Mouse (Mus musculus) neural tube, embryonic 14.5 days (tissue): ENCODE measurements at regions not wholly inside any gene's neighbourhood (a gene's known extent, or its start where the extent isn't known, plus 50 kb on each side); places are given as distances from the start of the nearest gene placed in this dataset.

ENCODE experiments used
- ATAC-seq: fragments of 200-750 bp; cut with Nextera tagmentation; 2 replicates; pipeline ENCODE4 v1.8.0; 2017; ENCODE audit warnings: low read depth, mild to moderate bottlenecking, moderate TSS enrichment, moderate library complexity
- H3K27ac ChIP-seq: fragments of 300-500 bp; sonication (generic); 2 replicates; pipeline ENCODE4 v1.5.1; 2014; ENCODE audit warnings: low read depth, mild to moderate bottlenecking, control low read depth, low read length, moderate library complexity, mixed read lengths
- H3K27me3 ChIP-seq: fragments of 300-500 bp; sonication (generic); 2 replicates; pipeline ENCODE4 v1.6.1; 2014; ENCODE audit warnings: low read length; ENCODE audit not compliant: control insufficient read depth, insufficient read depth
- H3K36me3 ChIP-seq: fragments of 300-500 bp; sonication (generic); 2 replicates; pipeline ENCODE4 v1.6.1; 2014; ENCODE audit warnings: low read length, mixed read lengths; ENCODE audit not compliant: control insufficient read depth, insufficient read depth
- H3K4me1 ChIP-seq: fragments of 300-500 bp; sonication (generic); 2 replicates; pipeline ENCODE4 v1.6.1; 2014; ENCODE audit warnings: low read length; ENCODE audit not compliant: control insufficient read depth, insufficient read depth
- H3K4me2 ChIP-seq: fragments of 300-500 bp; sonication (generic); 2 replicates; pipeline ENCODE4 v1.6.1; 2014; ENCODE audit warnings: mild to moderate bottlenecking, low read depth, low read length, control low read depth
- H3K4me3 ChIP-seq: fragments of 300-500 bp; sonication (generic); 2 replicates; pipeline ENCODE4 v1.5.1; 2014; ENCODE audit warnings: low read depth, low read length, control low read depth, mixed read lengths
- H3K9ac ChIP-seq: fragments of 300-500 bp; sonication (generic); replicated peaks from 2 replicates; pipeline ENCODE4 v1.6.1; 2014; ENCODE audit warnings: low read depth, mild to moderate bottlenecking, control low read depth, low read length, mixed read lengths
- H3K9me3 ChIP-seq: fragments of 300-500 bp; sonication (generic); 2 replicates; pipeline ENCODE4 v1.6.1; 2016; ENCODE audit warnings: low read length; ENCODE audit not compliant: control insufficient read depth
- WGBS: fragments of 180-500 bp; shearing (Covaris S2); extraction: QIAGEN DNeasy Blood & Tissue Kit; methylation state at CpG from one replicate; pipeline ENCODE4 v1.1.7; 2014; 5-methylcytosine and 5-hydroxymethylcytosine counted together

DNA sequence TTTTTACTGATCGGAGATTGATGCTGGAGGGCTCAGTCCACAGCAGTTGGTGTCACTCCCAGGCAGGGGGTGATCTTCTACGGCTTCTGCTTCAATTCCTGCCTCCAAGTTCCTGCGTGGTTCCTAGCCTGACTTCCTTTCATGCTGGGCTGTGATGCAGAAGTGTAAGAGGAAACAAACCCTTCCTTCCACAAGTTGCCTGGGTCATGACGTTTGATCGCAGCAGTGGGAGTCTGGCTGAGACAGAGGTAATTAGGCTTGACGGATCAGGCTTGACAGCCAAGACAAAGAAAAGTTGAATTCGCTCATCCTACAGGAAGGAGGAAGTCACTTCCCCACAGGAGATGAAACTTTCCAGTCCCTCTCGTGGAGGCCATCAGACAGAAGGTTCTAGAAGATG is 77.2 kb upstream of the Ralgps2 start:
- H3K27me3 ChIP-seq: no peaks in the 10 kb centered on the region
- H3K27ac ChIP-seq: no peak overlapping the region
- H3K9ac ChIP-seq: no peak overlapping the region
- ATAC-seq: no peak
- WGBS: 35% methylated on average over 8 of the region's 8 CpGs
- no peak overlapping the region for H3K4me2 ChIP-seq
- no peak overlapping the region for H3K4me3 ChIP-seq
- H3K36me3 ChIP-seq: no peaks in the 10 kb centered on the region
- no peaks in the 10 kb centered on the region for H3K4me1 ChIP-seq
- H3K9me3 ChIP-seq: no peaks in the 10 kb centered on the region

DNA sequence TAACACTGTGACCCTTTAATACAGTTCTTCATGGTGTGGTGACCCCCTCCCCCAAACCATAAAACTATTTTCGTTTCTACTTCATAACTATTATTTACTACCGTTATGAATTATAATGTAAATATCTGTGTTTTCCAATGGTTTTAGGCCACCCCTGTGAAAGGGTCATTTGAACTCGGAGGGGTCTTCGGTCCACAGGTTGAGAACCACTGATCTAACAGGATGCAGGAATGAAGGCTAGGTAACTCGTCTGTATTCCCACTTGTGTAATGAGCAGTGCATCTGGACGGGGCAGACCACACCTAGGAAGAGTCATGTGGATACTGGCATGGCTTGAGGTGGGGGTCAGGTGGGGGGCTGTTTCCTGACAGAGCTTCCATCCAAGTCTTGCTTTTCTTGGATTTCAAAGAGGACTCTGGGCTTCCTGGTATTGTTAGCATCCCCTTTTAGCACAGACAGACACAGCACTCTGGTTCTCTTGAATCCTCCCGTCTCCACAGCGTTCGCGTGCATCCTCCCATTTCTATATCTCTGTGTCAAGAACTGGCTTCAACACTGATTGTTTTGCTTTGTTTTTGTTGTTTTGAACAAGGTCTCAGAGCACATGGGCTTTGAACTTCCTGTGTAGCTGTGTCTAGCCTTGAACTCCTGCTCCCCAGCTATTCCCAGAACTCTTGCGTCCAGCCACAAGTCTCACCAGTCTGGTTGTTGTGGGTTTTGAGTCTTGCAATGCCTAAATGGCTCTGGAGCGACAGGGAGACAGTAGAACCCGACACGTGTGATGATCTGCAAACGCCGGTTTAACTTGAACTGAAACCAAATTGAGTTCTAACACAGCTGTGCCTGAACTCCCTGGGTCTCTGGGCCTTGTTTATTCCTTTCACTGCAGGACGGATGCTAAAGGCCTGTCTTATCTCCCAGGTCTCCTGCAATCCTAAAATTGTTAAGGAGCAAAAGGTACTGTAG is 75.4 kb upstream of the Ralgps2 start:
- H3K27me3 ChIP-seq: no peaks in the 10 kb centered on the region
- H3K36me3 ChIP-seq: no peaks in the 10 kb centered on the region
- 88% methylated on average over 17 of the region's 17 CpGs for WGBS
- no peak overlapping the region for H3K9ac ChIP-seq
- no peak overlapping the region for H3K27ac ChIP-seq
- no peak overlapping the region for H3K4me2 ChIP-seq
- ATAC-seq: no peak
- no peaks in the 10 kb centered on the region for H3K9me3 ChIP-seq
- H3K4me3 ChIP-seq: no peak overlapping the region
- no peaks in the 10 kb centered on the region for H3K4me1 ChIP-seq

DNA sequence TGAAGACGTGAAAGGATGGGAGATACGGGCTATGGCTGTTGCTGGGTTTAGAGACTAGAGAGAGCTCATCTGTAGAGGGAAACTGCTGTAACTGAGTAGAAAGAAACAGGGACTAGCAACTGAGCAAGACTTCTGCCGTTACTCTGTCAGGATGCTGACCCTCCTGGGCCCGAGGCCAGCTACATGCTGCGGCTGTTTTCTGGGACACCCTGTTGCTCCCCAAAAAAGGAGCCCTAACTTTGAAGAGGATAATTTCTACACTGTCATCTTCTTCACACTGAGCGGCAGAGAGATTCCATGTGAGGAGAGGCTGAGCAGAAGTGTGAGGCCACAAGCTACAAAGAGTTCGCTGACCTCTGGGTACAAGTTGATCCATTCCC is 74.2 kb upstream of the Ralgps2 start:
- H3K4me1 ChIP-seq: no peaks in the 10 kb centered on the region
- H3K9me3 ChIP-seq: no peaks in the 10 kb centered on the region
- H3K36me3 ChIP-seq: no peaks in the 10 kb centered on the region
- WGBS: 81% methylated on average over 7 of the region's 7 CpGs
- H3K4me2 ChIP-seq: no peak overlapping the region
- H3K4me3 ChIP-seq: no peak overlapping the region
- no peak overlapping the region for H3K9ac ChIP-seq
- no peak overlapping the region for H3K27ac ChIP-seq
- no peak for ATAC-seq
- H3K27me3 ChIP-seq: no peaks in the 10 kb centered on the region

DNA sequence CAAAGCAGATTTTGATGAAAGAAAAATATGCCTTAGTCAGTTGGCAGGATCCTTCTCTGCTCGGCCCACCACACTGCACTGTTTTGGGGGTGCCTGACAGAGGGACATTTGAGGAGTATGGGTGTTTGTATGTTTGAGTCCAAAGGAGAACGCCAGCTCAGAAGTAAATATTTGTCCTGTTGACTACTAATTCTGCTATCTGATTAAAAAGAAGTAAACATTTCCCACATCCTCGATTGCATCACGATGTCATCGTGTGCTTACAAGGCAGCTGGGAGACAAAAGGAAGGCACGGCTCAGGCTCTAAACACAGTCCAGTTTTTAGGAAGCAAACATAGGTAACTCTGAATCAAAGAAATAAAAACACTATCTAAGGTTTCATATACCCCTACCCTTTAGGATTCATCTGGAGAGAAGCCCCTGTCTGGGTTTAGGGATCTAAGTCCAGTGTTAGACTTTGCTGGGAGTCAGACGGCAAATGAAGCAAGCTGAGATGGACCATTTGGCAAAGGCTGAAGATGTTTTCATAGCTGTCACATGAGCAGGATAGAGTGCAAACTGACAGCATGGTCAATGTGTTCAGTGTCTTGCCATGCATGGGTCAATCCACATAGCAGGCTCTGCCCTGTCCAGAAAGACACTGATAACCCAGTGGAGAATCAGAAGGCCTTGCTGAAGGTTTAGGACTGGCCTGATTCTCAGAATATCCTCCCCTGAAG is 73.7 kb upstream of the Ralgps2 start:
- H3K4me1 ChIP-seq: no peaks in the 10 kb centered on the region
- H3K4me3 ChIP-seq: no peak overlapping the region
- ATAC-seq: no peak
- no peaks in the 10 kb centered on the region for H3K9me3 ChIP-seq
- no peak overlapping the region for H3K27ac ChIP-seq
- WGBS: 80% methylated on average over 7 of the region's 7 CpGs
- no peak overlapping the region for H3K4me2 ChIP-seq
- no peak overlapping the region for H3K9ac ChIP-seq
- H3K27me3 ChIP-seq: no peaks in the 10 kb centered on the region
- H3K36me3 ChIP-seq: no peaks in the 10 kb centered on the region

DNA sequence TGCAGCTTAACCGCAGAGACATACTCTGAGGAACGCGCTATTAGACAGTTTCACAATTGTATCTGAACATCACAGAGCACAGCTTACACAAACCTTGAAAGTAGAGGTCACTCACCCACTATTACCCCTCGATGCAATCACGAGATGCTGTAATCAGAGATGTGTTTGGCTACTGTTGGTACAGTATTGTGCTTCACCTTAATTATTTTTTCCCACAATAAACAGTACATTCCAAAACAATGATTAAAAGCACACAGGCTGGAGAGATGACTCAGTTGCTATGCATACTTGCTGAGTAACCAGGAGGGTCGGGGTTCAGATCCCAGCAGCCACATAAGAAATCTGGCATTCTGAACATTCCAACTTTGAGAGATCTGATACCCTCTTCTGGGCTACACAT is 71.8 kb upstream of the Ralgps2 start:
- Histone ChIP-seq H3K4me2 (no peak overlapping the region), H3K27ac (no peak overlapping the region), H3K27me3 (no peaks in the 10 kb centered on the region), H3K4me1 (no peaks in the 10 kb centered on the region), H3K36me3 (no peaks in the 10 kb centered on the region), H3K4me3 (no peak overlapping the region), H3K9me3 (no peaks in the 10 kb centered on the region), H3K9ac (no peak overlapping the region)
- WGBS: 94% methylated on average over 6 of the region's 6 CpGs
- no peak for ATAC-seq

DNA sequence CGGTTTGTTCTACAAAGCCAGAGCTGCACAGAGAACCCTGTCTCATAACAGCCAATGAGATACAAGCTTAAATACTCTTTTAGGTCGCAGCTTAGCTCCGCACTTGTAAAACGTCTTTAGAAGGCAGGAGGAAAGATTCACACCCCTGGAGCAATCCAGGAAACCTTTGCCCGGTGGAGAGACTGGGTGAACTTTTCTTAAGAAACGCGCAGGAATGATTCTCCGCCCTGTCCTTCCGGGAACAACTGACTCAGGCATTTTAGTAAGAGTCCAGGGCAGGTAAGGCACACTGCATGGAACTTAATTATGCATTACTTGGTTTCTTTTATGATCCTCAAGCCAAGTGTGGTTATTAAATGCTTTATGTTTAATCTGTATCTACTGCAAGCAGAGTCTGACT is 70.0 kb upstream of the Ralgps2 start:
- Histone ChIP-seq H3K9ac (no peak overlapping the region), H3K4me3 (no peak overlapping the region), H3K4me2 (no peak overlapping the region), H3K9me3 (no peaks in the 10 kb centered on the region), H3K4me1 (no peaks in the 10 kb centered on the region), H3K36me3 (no peaks in the 10 kb centered on the region), H3K27me3 (no peaks in the 10 kb centered on the region), H3K27ac (no peak overlapping the region)
- ATAC-seq: no peak
- WGBS: 77% methylated on average over 9 of the region's 9 CpGs

DNA sequence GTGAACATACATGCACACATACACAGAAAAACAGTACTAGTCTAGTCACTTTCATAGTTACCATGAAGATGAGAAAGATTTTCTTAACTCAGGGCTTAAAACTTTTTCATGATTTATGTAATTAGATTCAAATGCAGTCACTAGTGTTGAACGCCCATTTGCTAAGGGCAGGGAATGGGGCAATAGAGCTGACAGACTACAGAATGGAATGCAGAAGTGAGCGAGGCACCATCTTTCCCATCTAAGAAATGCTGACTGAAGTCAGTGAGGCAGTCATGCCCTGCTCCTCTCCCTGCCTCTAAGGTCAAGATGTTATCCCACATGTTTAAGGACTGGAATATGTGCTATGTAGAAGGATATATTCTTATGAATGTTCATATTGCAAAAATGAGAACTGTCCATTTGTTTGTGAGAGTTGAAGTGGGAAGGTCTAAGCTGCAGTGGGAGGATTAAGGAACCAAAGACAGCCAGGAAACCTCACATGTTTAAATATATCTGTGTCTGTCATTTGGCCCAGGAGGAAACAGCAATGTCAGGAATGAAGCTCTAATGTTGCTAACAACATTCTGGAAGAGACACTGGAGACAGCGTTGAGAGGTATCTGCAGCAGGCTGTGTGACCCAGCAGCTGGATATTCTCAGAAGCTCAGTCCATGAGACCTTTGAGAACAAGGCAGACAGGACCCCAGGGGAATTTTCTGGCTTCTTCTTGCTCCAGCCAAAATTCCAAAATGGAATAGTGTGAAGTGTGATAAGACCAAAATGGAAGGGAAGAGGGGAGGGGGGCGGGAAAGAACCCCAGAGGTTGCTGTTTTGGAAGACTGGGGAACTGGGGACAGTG is 68.7 kb upstream of the Ralgps2 start:
- Histone ChIP-seq H3K4me2 (no peak overlapping the region), H3K36me3 (no peaks in the 10 kb centered on the region), H3K4me1 (no peaks in the 10 kb centered on the region), H3K9me3 (no peaks in the 10 kb centered on the region), H3K9ac (no peak overlapping the region), H3K27me3 (no peaks in the 10 kb centered on the region), H3K27ac (no peak overlapping the region), H3K4me3 (no peak overlapping the region)
- ATAC-seq: no peak
- 86% methylated on average over 4 of the region's 4 CpGs for WGBS

DNA sequence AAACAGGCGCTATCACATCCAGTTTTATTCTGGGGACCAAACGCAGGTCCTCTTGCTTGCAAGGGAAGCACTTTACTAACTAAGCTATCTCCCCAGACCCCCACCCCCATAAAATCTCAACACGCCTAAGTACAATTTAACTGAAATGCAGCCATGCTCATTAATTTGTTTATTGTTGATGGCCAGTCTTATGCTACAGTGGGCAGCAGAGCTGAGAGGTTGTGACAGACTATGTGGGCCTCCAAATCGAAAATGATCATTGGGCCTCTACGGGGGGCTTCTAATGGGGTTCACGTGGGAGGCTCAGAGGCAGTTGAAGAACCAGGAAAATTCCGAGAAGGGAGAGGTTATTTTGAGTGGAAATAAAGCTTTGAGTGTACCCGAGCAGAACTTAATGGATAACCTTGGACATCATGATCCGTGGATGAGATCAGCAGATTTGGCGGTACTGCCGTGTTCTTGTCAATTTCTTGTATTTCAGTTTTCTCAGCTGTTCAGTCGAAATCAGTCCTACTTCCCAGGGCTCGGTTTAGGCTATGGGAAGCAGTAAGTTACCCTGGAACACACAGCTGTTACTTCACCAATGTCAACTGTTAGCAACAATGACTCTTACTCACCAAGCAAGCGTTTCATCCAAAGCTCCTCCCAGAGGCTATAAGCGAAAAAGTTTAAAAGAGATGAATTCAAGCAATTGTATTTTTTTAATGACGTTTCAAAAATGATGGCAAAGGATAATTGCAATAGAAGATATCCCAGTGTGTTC is 65.1 kb upstream of the Ralgps2 start:
- H3K9me3 ChIP-seq: no peaks in the 10 kb centered on the region
- no peak overlapping the region for H3K9ac ChIP-seq
- 88% methylated on average over 16 of the region's 16 CpGs for WGBS
- no peak overlapping the region for H3K4me2 ChIP-seq
- H3K4me3 ChIP-seq: no peak overlapping the region
- no peaks in the 10 kb centered on the region for H3K4me1 ChIP-seq
- no peak for ATAC-seq
- H3K27me3 ChIP-seq: no peaks in the 10 kb centered on the region
- H3K36me3 ChIP-seq: no peaks in the 10 kb centered on the region
- H3K27ac ChIP-seq: no peak overlapping the region
